Mouse (Mus musculus): ENCODE data around the gene 4930453N24Rik. TPM values are rescaled to one million over a fixed set of nuclear protein-coding genes. Genes with fewer than 3 reads are reported as not detected.

Gene 4930453N24Rik
- polyA plus RNA-seq, 1 experiment from 2014 or later = 27.2 TPM

Other genes starting within 250 kb of the 4930453N24Rik start
- gene Csnka2ip, start 168.8 kb downstream of the 4930453N24Rik start, polyA plus RNA-seq (2016; fragmentation: Nextera tagmentation; extraction: Ambion mirVana) = 0.10 TPM in 1 of 2 replicates, not detected in the other
- 5.5 and 5.8 TPM in 2 replicates for gene Zfp654, start 80.5 kb upstream of the 4930453N24Rik start, polyA plus RNA-seq (2016; fragmentation: Nextera tagmentation; extraction: Ambion mirVana)
- 82.9 and 85.0 TPM in 2 replicates for gene Cggbp1, start 80.8 kb upstream of the 4930453N24Rik start, polyA plus RNA-seq (2016; fragmentation: Nextera tagmentation; extraction: Ambion mirVana)